Mouse (Mus musculus) liver (tissue): ENCODE measurements around the gene Gnai2.
A peak's percentile ranks its signal among the peaks of the same experiment; 100 is the strongest.

Experiments
- DNase-seq: peaks from one replicate; pipeline ENCODE4 v3.0.0-alpha.2; 2020; ENCODE audit warnings: mixed read lengths

Gene Gnai2

DNA sequence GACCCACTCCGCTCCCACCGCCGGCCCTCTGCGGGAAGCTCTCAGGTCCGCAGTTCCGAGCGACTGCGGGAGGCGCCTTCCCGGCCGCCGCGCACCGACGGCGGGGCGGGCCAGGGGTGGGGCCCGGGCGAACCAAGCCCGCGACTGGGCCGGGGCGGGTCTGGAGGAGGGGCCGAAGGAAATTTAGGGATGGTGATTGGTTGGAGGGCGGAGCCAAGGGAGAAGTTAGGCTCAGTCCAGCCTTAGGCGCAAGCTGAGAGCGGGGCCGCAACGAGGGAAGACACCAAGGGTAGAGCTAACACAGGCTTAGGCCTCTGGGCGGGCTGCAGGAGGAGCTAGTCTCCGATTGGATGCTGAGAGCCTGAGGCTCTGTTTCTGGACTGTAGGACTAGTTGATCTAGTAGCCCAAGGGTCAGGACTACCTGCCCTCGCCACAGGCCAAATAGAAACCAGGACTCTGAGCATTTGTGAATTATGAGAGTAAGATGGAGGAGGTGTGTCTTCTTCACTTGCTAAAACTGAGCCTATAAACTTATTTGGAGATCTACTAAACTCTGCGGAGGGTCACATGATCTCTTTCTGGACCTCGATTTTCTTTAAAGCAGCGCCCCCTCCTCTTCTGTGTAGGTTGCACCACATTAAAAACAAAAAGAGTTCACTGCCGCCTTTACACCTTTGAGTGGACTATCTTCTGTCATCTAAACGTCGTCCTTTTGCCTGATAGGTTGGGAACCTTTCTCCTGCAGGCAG lies at the start of gene Gnai2:
Gene Gnai2, minus strand, starts transcription at position 89 of the 750 bp plus-strand sequence.
- DNase-seq, result peak; percentile 98

DNA sequence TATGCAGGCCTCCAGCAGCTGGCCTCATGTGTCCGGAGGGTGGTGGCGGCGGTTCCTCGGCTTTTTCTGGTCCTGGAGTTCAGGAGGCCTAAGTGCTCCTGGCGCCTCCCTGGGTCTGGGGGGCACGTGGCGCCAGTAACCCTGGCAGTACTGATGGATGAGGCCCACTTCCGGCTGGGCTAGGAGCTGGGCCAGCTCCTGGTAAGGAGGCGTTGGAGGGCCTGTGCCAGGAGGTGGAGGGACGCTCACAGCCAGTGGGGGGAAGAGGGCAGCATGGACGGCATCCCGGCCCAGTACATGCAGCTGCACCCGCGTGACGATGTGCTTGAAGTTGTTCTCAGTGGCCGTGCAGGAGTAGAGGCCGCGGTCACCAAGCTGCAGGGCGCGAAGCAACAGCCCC lies 47.2 kb upstream of the Gnai2 start:
- DNase-seq, result no peak

DNA sequence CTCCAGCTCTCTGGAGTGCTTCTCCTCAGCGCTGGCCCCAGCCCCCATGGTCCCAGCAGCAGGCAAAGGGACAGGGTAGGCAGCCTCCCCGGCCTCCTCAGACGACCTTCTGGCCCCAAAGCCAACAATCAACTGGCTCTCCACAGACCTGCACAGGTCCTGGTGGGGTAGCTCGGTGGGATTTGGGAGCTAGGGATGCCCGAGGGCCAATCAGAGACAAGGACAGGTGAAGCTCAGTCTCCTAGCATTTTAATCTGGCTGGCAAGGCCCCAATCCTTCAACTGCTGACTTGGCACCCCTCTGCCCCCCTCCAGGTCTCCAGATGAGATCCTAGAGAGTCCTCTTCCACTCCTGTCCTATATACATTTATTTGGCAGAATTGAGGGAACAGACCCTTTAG lies 44.3 kb upstream of the Gnai2 start, which contains the start of gene Gnat1:
Gene Gnat1, minus strand, starts transcription at position 212 of the 400 bp plus-strand sequence.
- no peak for DNase-seq

DNA sequence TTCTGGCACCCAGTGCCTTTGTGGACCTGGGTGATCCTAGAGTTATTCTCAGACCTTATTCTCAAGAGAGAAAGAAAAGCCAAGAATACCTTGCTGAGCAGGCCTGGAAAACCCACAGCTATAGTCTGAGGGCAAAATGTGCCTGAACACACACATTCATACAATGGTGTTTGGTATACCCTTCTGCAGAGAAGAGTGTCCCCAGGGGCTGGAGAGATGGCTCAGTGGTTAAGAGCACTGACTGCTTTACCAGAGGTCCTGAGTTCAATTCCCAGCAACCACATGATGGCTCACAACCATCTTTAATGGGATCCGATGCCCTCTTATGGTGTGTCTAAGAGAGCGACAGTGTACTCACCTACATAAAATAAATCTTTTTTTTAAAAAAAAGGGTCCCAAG lies 43.7 kb upstream of the Gnai2 start:
- no peak for DNase-seq

DNA sequence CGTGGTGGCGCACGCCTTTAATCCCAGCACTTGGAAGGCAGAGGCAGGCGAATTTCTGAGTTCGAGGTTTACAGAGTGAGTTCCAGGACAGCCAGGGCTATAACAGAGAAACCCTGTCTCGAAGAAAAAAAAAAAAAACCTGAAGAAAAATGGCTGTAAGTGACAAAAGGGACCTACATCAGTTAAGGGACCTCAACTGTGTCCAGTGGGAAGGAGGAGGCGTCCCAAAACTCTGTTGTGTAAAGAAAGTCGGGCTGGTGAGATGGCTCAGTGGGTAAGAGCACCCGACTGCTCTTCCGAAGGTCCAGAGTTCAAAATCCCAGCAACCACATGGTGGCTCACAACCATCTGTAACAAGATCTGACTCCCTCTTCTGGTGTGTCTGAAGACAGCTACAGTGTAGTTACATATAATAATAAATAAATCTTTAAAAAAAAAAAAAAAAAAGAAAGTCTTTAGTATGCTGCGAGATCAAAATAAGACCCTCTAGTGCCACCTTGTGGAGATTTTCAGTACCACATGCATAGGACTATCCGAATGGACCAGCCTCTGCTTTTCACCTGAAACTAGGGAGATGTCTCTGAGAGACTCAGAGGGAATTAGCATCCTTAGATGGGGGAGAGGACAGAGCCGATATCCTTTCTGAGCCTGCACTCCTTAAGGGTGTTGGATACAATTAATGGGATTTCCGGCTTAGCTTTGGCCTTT lies 42.8 kb upstream of the Gnai2 start:
- peak; percentile 68 for DNase-seq

DNA sequence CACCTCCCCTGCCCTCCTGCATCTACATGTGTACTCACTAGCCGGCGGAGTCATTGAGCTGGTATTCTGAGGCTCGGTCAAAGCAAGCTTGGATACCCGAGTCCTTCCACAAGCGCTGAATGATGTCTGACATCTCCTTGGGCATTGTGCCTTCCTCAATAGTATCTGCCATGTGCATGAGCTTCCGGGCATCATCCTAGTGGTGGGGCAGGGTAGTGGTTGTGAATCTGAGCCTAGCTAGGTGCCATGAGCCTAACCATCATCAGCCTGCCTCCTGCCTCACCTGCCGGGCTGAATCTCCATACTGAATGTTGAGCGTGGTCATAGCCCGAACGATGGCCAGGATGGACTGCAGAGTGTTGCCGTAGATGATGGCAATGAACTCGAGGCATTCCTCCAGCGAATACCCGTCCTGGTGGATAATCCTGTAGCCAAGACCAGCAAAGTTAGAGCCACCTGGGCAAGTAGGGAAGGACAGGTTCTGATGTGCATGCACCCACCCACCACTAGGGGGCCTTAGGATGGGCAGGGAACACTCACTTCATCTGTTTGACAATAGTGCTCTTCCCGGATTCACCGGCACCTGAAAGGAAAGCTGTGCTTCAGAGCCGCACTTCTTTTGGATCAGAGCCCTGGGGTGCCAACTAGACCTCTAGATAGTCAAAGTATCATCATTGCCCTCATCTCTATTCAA lies 42.1 kb upstream of the Gnai2 start:
- DNase-seq, result peak; percentile 70

DNA sequence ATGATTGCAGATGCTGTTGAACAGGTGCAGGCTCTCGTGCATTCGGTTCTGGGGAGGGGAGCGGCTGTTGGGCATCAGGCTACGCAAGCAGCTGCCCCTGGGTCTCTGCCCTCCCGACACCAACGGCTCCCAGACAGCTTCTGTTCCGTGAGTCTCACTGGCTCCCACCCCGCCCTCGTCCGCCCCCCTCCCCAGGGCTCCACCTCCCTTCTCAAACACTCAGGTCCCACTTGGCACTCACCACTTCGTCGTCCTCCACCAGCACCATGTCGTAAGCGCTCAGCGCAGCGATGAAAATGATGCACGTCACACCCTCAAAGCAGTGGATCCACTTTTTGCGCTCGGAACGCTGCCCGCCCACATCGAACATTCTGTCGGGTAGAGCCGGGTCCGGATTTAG lies 41.1 kb upstream of the Gnai2 start:
- no peak for DNase-seq

DNA sequence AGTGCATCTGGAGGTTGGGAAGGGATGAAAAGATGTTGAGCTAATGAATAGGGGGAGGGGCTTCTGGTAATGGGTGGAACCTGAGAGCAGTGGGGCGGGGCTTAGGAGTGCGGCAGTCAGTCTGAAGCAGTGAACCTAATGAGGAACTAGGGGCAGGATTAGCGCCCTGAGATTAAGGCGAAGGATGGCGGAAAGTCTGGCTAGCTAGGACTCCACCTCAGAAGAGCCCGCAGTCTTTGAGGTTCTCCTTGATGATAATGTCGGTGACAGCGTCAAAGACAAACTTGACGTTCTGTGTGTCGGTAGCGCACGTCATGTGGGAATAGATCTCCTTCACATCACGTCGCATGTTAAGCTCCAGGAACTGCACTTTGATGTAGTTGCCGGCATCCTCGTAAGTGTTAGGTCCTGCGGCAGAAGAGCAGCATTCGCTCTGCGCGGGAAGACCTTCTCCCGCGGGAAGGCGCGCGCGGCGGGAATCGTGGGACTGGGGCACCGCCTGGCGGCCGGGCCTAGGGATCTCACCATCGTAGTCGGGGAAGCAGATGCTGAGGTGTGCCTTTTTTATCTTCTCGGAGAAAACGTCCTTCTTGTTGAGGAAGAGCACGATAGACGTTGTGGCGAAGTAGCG lies 40.6 kb upstream of the Gnai2 start:
- DNase-seq, result peak; percentile 61

DNA sequence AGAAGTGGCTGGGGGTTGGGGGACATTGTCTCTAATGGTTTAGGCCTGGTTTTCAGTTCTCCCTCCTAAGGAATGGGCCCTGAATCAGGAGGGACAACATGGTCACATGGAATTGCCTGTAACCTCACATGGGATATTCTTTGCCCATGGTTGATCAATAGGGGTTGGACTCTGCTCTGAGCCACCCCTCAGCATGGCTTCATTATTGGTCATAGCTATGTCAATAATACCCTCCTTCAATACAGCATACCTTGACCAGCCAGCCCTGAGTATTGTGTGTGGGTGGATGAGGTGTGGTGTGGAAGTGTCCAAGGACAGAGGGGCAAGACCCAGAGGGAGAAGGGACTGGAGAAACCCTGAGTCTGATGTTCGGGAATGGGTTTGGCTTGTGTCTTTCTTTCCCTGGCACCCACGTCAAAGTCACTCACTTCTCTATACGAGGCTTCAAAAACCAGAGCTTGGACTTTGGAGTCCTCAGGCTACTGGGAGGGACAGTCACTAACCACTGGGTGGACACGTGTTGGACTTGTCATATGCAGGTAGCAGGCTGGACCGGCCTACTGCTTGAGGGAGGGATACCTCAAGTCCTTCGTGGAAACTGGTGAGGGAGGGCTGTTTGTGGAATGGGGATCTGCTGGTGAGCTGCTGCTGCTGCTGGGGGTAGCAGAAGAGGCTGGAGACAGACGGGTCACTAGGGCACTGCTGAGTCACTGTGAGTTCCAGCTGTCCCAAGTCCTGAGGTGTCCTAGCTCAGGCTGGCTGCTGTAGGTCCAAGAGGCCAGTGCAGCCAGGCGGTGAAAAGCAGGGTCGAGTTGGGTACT lies 39.7 kb upstream of the Gnai2 start:
- DNase-seq, result no peak

DNA sequence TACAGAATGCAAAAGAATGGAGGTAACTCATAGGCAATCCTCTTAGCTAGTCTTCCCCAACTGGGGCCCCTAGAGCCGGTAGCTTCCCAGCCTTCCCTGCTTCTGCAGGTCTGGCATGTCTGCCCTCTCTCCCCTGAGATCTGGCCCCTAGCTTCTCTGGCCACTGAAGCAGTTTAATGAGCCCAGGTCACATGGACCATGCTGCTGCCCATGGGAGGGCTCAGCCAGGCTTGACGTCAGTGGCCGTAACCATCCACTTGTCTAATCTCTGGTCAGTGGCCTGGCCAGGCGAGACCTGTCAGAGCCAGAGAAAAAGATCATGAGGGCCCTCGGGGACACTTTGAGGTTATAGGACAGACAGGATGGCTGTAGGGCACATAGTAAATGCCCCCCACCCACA lies 35.1 kb upstream of the Gnai2 start:
- DNase-seq, result no peak

DNA sequence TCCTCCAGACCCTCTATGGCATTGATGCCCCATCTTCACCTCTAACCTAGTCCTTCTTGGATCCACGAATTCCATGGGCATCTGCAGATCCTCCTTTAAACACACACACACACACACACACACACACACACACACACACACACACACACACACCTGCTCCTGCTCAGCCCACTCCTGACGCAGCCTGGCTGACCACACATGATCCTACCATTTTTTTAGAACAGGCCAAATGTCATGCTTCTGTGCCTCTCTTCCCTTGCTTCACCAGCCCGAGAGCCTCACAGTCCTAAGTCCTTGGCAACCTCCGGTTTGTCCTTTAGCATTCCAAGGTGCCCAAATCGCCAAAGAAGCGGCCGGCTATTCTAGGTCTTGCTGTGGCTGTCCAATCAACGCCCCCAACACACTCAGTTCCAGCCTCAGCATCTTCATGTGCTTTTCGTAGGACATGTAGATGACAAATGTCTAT lies 34.3 kb upstream of the Gnai2 start, which contains the start of gene Slc38a3:
Gene Slc38a3, minus strand, starts transcription at position 51 of the 466 bp plus-strand sequence.
- no peak for DNase-seq

DNA sequence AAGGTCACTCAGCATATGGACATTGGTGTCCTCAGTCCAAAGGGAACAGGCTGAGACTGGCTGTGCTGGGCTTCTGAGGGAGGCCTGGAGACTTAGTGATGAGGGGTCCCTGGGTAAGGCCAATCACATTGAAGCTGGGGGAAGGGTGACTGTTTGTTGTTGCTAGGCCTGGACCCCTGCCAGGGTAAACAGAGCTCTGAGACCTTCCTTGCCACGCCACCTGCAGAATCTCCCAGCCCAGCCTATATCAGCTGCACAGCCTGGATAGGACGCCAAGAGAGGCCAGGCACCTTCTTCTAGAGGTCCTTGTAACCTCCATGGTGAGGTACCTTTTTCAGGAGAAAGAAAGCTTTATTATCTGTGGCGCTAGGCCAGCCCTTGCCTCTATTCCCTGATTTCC lies 33.7 kb upstream of the Gnai2 start:
- no peak for DNase-seq

DNA sequence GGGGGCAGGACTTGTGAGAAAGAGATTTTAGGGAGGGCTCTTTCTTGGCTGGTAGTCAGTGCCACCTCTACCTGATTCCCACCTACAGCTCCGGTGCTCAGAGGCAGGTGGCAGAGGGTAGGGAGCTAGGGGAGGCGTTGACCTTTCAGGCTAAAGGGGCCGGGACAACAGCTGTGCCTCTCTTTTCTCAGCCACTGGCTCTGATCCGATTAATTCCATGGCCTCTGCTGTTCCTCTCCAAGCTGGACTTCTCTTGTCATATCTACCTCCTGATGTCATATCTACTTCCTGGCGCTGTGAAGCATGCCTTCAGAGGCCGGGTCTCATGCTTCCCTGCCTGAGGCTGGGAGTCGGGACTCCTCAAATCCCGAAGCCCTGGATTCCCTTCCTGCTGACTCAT lies 32.8 kb upstream of the Gnai2 start:
- DNase-seq, result no peak

DNA sequence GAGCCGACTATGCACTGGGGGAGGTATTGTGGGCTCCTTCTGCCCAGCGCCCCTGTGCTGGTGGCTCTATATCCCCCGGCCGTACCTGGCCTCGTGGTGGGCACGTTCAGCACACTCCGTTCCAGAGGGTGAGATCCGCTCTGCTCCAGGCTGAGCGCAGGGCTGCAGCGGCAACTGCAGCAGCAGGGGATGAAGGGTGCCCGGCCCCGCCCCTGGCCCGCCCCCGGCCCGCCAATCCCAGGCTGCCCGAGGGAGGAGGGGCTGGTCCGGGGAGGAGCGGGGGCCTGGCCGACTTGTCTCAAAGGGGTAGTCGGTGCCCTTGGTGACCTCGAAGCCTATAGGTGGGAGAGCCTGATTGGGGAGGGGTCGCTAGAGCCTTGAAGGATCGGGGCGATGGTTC lies 32.1 kb upstream of the Gnai2 start:
- peak; percentile 68 for DNase-seq

DNA sequence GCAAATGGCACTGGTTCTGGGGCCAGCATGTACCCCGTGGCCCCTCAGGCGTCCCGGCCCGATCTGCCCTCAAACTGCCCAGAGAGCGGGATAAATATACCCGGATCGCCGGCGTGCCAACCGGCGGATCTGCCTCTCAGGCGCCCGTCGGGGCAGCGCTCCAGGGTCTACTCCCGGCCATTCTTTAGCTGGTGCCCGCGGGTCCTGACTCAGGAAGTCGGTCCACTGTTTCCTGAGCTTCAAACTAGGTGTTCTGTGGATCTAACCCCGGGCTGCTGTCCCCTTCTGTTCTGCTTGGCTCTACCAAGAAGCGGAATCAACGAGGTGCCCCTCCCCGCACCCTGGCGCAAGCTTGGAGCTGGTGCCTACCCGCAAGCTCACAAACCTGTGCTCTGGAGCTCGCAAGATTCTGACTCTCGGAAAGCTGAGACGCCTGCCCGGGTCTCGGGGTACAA lies 31.6 kb upstream of the Gnai2 start:
- no peak for DNase-seq

DNA sequence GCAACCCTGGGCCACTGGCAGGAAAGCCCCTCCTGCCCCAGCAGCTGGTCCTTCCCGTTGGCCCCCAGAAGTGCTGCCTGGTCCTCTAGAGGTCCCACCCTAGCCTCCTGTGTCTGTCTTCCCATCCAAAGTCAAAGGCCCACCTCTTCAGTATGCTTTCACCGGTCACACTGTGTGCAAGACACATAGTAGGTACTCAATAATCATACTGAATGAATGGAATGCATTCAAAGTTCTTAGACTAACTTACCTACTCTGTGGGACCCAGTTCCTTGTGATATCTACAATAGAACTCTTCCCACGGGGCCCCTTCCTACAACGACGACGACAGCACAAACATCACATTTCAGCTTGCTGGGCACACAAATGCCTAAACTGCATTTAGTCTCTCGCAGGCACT lies 30.1 kb upstream of the Gnai2 start:
- no peak for DNase-seq

DNA sequence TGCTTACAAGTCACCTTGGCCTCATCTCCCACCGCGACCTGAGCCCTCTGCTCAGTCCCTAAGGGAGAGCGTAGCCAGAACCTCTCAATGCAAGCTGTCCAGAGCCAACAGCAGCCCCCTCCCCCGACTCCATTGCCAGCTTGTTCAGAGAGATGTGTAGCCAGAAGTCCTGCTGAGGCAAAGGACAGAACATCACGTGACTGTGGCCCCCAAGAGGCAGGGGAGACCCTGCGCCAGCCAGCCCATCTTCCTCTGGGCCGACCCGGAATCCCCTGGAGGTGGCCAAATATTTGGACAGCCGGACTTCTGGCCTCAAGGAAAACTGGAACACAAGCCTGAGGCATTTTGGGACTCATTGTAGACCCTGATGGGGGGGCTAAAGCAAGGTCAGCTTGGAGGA lies 28.4 kb upstream of the Gnai2 start:
- no peak for DNase-seq

DNA sequence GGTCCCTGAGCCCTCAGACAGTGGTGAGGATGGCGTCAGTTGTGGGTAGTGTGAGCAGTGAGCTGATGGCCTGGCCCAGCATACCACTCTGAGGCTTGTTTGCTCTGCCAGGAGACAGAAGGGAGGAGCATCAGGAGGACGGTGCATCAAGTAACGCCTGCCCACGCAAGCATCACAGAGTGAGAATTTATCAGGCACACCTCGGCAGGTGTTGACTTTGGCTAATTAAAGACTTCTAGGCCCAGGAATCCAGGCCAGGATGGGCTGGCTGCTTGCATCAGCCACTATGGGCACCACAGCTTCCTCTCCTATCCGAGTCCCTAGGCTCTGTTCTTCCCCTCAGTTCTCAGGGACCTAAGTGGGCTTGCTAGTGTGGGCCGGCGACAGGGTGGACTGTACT lies 27.2 kb upstream of the Gnai2 start:
- DNase-seq, result no peak

DNA sequence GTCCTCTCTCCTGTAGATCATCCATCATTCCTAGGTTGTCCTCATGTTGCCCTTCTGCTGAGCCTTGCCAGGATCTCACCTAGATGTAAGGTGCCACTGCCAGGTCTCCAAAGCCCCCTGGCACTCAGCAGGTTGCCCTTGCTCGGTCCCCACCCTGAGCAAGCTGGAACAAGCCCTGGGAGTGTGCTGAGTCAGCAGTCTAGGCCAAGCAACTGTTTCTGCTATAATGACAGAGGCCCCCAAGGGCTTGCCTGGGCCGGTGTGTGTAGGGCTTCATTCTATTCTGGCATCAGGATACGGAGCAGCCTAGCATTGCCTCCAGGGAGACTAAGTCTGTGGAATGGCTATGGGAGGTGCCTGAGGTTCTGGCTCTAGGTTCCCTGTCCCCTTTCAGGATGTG lies 25.6 kb upstream of the Gnai2 start:
- no peak for DNase-seq

DNA sequence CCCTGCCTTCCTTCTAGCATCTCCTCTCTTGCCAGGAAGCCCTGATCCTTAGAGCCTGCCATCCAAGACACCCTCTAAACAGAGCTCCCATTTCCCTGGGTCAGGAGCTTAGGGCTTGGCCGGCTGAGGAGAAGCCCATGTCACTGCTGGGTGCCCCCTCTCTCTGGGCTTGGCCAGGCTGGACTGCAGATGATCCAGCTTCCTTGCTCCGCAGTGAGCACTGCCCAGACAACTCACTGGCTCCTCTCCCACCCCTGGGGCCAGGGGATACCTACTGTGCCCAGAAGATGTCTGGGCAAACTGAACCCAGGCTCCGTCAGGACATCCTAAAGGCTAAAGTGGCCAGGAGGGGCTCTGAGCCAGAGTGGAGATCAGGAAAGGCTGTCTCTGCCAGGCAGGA lies 24.8 kb upstream of the Gnai2 start:
- DNase-seq, result no peak

DNA sequence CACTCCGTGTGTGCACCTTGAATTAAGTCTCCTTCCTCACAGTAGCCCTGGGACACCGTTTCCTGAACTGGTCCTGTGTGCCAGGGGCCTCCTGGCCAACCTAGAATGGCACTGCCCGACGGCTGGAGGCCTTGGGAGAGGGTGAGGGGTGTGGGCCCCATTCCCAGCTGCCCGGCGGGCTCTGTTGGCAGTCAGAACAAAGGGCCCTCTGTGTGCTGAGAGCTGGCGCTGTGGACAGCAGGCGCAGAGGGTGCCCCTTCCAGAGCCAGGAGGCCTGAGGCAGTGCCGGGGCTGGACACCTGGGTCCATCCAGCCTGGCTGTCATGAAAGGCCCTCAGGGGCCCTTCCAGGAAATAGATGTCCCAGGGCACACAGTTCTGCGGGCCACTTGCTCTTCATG lies 24.4 kb upstream of the Gnai2 start:
- no peak for DNase-seq

DNA sequence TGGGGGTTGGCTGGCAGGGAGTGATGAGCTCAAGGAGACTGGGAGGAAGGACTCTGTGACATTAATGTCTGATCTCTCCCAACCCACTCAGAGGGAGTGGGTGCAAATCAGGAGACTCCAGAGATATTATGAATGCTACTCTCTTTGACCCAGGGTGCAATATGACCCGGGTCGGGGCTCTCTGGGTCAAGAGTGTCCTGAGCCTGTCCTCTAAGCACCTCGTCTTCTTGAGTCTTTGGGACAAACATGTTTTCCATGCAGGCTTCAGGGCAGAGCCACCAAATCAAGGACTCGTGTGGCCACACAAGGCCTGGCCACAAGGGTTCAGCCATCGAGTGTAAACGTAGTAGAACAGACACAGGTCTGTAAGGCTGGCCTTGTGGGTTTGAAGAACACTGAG lies 22.9 kb upstream of the Gnai2 start:
- DNase-seq, result no peak
